Mouse (Mus musculus) intestine, embryonic 16.5 days (tissue): ENCODE results near the gene Rhot1. TPM values are rescaled to one million over a fixed set of nuclear protein-coding genes. Genes with fewer than 3 reads are reported as not detected.

ENCODE experiments used
- ATAC-seq: fragments of 200-750 bp; cut with Nextera tagmentation; 2 replicates; pipeline ENCODE4 v1.8.0; 2017; ENCODE audit warnings: moderate TSS enrichment, moderate library complexity
- H3K27ac ChIP-seq: fragments of 300-500 bp; sonication (generic); 2 replicates; pipeline ENCODE4 v1.5.1; 2014; ENCODE audit warnings: mild to moderate bottlenecking, low read length
- H3K27me3 ChIP-seq: fragments of 300-500 bp; sonication (generic); replicated peaks from 2 replicates; pipeline ENCODE4 v1.6.1; 2014; ENCODE audit warnings: low read length, control low read depth, mixed read lengths; ENCODE audit not compliant: control insufficient read depth, insufficient read depth
- H3K36me3 ChIP-seq: fragments of 300-500 bp; sonication (generic); 2 replicates; pipeline ENCODE4 v1.6.1; 2014; ENCODE audit warnings: low read length, control low read depth; ENCODE audit not compliant: control insufficient read depth, insufficient read depth
- H3K4me1 ChIP-seq: fragments of 300-500 bp; sonication (generic); 2 replicates; pipeline ENCODE4 v1.6.1; 2014; ENCODE audit warnings: low read length, control low read depth, mixed read lengths; ENCODE audit not compliant: control insufficient read depth, insufficient read depth
- H3K4me2 ChIP-seq: fragments of 300-500 bp; sonication (generic); 2 replicates; pipeline ENCODE4 v1.6.1; 2014; ENCODE audit warnings: low read depth, low read length, control low read depth
- H3K4me3 ChIP-seq: fragments of 300-500 bp; sonication (generic); 2 replicates; pipeline ENCODE4 v1.5.1; 2014; ENCODE audit warnings: mild to moderate bottlenecking, low read length
- H3K9ac ChIP-seq: fragments of 300-500 bp; sonication (generic); 2 replicates; pipeline ENCODE4 v1.6.1; 2014; ENCODE audit warnings: low read depth, low read length
- H3K9me3 ChIP-seq: fragments of 300-500 bp; sonication (generic); 2 replicates; pipeline ENCODE4 v1.6.1; 2016; ENCODE audit warnings: low read length, control low read depth; ENCODE audit not compliant: control insufficient read depth
- WGBS: fragments of 180-500 bp; shearing (Covaris S2); extraction: QIAGEN DNeasy Blood & Tissue Kit; methylation state at CpG from one replicate; pipeline ENCODE4 v1.1.7; 2014; 5-methylcytosine and 5-hydroxymethylcytosine counted together
- polyA plus RNA-seq: library from polyadenylated mRNA; unstranded; fragments of >200 nt; fragmentation: Nextera tagmentation; extraction: Ambion mirVana; gene quantifications from 2 replicates; pipeline ENCODE4 v1.2.1, GENCODE M21; 2015

The Rhot1 gene
- polyA plus RNA-seq, 1 experiment from 2014 or later = 38.0 TPM

- no peaks in the 10 kb centered on the region for H3K36me3 ChIP-seq
- no peak overlapping the region for H3K27ac ChIP-seq
- no peaks in the 10 kb centered on the region for H3K4me1 ChIP-seq
- no peaks in the 10 kb centered on the region for H3K27me3 ChIP-seq
- H3K9me3 ChIP-seq = no peaks in the 10 kb centered on the region
- 51% methylated on average over 6 of the region's 6 CpGs for WGBS
- H3K4me2 ChIP-seq = no peak overlapping the region
- ATAC-seq = no peak
- no peak overlapping the region for H3K9ac ChIP-seq
- H3K4me3 ChIP-seq = no peak overlapping the region
Measured at GRCm38 (mm10) chr11:80308537-80308936, 99.7 kb downstream of the Rhot1 start.

DNA sequence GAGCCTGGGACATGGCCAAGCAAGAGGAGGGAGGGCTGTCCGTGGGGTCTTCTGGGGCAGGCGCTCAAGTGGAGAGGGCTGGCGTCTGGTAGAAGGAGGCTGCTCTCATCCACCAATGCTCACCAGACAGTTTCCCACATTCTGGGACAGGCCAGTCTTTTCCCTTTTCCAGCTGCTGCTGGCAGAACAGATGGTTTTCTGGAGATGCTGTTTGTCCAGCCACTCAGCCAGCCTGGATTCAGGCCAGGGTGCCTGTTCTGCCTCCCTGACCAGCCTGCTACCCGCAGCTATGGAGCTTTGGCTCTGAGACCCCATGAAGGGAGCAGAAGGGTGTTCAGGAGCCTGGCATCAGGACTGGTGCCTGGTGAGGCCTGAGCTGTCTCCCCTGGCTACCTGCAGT lies 102.5 kb downstream of the Rhot1 start:
- no peaks in the 10 kb centered on the region for H3K9me3 ChIP-seq
- no peaks in the 10 kb centered on the region for H3K27me3 ChIP-seq
- H3K9ac ChIP-seq = no peak overlapping the region
- no peak overlapping the region for H3K4me2 ChIP-seq
- H3K4me1 ChIP-seq = no peaks in the 10 kb centered on the region
- no peak for ATAC-seq
- no peaks in the 10 kb centered on the region for H3K36me3 ChIP-seq
- H3K27ac ChIP-seq = no peak overlapping the region
- WGBS = 48% methylated on average over 4 of the region's 4 CpGs
- H3K4me3 ChIP-seq = no peak overlapping the region

DNA sequence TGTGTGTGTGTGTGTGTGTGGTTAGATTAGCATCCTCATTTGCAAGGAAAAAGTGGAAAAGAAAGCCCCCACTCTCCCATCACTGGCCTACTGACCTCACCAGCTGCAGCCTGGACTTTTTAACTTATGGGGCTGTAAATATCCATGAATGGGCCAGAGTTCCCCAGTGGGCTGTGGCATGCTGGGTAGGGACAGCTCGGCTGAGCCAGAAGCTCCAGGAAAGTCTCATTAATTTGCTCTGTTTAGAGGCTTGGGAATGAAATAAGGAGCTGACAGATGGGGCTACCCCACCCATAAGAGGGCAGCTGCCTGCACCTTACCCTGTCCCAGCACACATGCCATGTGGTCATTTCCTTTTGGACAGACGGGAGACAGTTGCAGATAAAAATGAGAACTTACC lies 103.2 kb downstream of the Rhot1 start:
- Histone ChIP-seq H3K4me2 (no peak overlapping the region), H3K36me3 (no peaks in the 10 kb centered on the region), H3K9me3 (no peaks in the 10 kb centered on the region), H3K27me3 (no peaks in the 10 kb centered on the region), H3K4me1 (no peaks in the 10 kb centered on the region), H3K9ac (no peak overlapping the region), H3K4me3 (no peak overlapping the region), H3K27ac (no peak overlapping the region)
- WGBS = 38% methylated on average over 2 of the region's 2 CpGs
- ATAC-seq = no peak

GRCm38 (mm10) chr11:80312565-80312964 lies 103.7 kb downstream of the Rhot1 start:
- H3K4me2 ChIP-seq = no peak overlapping the region
- no peak for ATAC-seq
- no peaks in the 10 kb centered on the region for H3K27me3 ChIP-seq
- H3K9me3 ChIP-seq = no peaks in the 10 kb centered on the region
- H3K4me1 ChIP-seq = no peaks in the 10 kb centered on the region
- no peak overlapping the region for H3K27ac ChIP-seq
- H3K36me3 ChIP-seq = no peaks in the 10 kb centered on the region
- H3K4me3 ChIP-seq = no peak overlapping the region
- no peak overlapping the region for H3K9ac ChIP-seq
- 3% methylated on average over 6 of the region's 6 CpGs for WGBS

- no peak overlapping the region for H3K4me3 ChIP-seq
- ATAC-seq = no peak
- H3K36me3 ChIP-seq = no peaks in the 10 kb centered on the region
- no peak overlapping the region for H3K4me2 ChIP-seq
- H3K4me1 ChIP-seq = no peaks in the 10 kb centered on the region
- 69% methylated on average over 1 of the region's 1 CpGs for WGBS
- H3K9me3 ChIP-seq = no peaks in the 10 kb centered on the region
- no peak overlapping the region for H3K9ac ChIP-seq
- H3K27me3 ChIP-seq = no peaks in the 10 kb centered on the region
- no peak overlapping the region for H3K27ac ChIP-seq
Measured at GRCm38 (mm10) chr11:80313462-80313861, 104.6 kb downstream of the Rhot1 start.

GRCm38 (mm10) chr11:80313944-80314343 lies 105.1 kb downstream of the Rhot1 start:
- Histone ChIP-seq H3K36me3 (no peaks in the 10 kb centered on the region), H3K27ac (no peak overlapping the region), H3K9ac (no peak overlapping the region), H3K4me3 (no peak overlapping the region), H3K4me1 (no peaks in the 10 kb centered on the region), H3K27me3 (no peaks in the 10 kb centered on the region), H3K9me3 (no peaks in the 10 kb centered on the region), H3K4me2 (no peak overlapping the region)
- 79% methylated on average over 4 of the region's 4 CpGs for WGBS
- no peak for ATAC-seq

DNA sequence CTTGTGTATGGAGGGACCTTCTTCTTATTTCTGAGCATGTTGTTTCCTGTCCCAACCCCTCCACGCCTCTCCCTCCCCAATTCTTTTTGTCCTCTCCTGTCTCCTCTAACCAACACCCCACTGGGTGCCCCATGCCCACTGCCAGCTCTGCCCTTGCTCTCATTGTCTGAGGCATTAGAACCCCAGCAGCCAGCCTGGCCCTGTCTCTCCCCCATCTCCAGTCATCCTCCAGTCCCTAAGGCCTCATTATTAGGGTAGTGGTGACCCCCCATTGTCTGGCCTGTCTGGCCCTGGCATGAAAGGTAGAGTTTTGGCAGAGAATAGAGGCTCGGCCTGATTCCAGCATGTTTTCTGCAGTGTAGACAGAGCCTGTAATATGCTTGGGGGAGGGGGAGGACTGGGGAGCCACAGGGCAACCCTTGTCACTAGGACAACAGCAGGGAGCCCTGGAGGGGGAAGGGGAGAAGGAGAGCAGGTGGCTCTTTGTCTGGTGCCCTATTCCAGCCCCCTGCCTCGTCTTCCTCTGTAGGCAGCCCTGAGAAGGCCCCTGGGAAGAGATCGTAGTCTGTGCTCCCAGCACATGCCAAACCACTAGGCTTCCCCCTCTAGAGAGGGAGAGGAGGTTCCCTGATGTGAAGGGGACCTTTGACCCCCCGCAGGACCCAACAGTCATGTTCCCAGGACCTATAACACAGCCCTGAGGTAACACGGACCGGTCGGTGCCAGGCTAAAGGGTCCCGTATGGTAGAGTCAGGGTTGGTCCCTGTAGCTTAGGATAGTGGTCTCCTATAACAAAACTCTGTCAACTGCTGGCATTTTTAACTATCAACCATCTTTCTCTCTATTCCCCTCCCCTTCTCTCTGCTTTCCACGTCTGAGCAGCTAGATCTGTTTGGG lies 107.2 kb downstream of the Rhot1 start:
- ATAC-seq = 0 out of 2 replicates have a peak, but pooled peaks have one; percentile 38

More for the DNA sequence above, 107.2 kb downstream of the Rhot1 start:
- Histone ChIP-seq H3K27me3 (no peaks in the 10 kb centered on the region), H3K4me2 (no peak overlapping the region), H3K27ac (no peak overlapping the region), H3K9ac (no peak overlapping the region), H3K4me3 (no peak overlapping the region), H3K9me3 (no peaks in the 10 kb centered on the region), H3K36me3 (no peaks in the 10 kb centered on the region), H3K4me1 (no peaks in the 10 kb centered on the region)
- WGBS = 66% methylated on average over 10 of the region's 10 CpGs

Other genes starting within 250 kb of the Rhot1 start
- gene Utp6, start 246.6 kb upstream of the Rhot1 start, polyA plus RNA-seq = 41.5 and 44.7 TPM in 2 replicates
- gene Suz12, start 215.9 kb upstream of the Rhot1 start, polyA plus RNA-seq = 13.6 and 14.3 TPM in 2 replicates
- 21.8 and 22.9 TPM in 2 replicates for gene Crlf3, start 128.0 kb upstream of the Rhot1 start, polyA plus RNA-seq
- gene Atad5, start 119.6 kb upstream of the Rhot1 start, polyA plus RNA-seq = 4.7 and 5.6 TPM in 2 replicates
- 28.8 and 33.1 TPM in 2 replicates for gene Tefm, start 66.8 kb upstream of the Rhot1 start, polyA plus RNA-seq
- gene Adap2, start 54.9 kb upstream of the Rhot1 start, polyA plus RNA-seq = 4.9 and 5.1 TPM in 2 replicates
- 11.7 and 11.8 TPM in 2 replicates for gene Rnf135, start 25.2 kb upstream of the Rhot1 start, polyA plus RNA-seq
- 2.0 and 2.1 TPM in 2 replicates for gene Rhbdl3, start 91.9 kb downstream of the Rhot1 start, polyA plus RNA-seq
- 11.5 and 14.9 TPM in 2 replicates for gene 5730455P16Rik, start 169.0 kb downstream of the Rhot1 start, polyA plus RNA-seq
- gene Zfp207, start 174.3 kb downstream of the Rhot1 start, polyA plus RNA-seq = 170 and 172 TPM in 2 replicates
- gene Psmd11, start 219.6 kb downstream of the Rhot1 start, polyA plus RNA-seq = 259 and 281 TPM in 2 replicates